Mouse (Mus musculus) retina, postnatal 7 days (tissue): ENCODE measurements at regions not wholly inside any gene's neighbourhood (a gene's known extent, or its start where the extent isn't known, plus 50 kb on each side); places are given as distances from the start of the nearest gene placed in this dataset.

Experiments used
- DNase-seq: peaks from one replicate; pipeline ENCODE4 v3.0.0-alpha.2; 2012; ENCODE audit warnings: low read depth, low spot score

DNA sequence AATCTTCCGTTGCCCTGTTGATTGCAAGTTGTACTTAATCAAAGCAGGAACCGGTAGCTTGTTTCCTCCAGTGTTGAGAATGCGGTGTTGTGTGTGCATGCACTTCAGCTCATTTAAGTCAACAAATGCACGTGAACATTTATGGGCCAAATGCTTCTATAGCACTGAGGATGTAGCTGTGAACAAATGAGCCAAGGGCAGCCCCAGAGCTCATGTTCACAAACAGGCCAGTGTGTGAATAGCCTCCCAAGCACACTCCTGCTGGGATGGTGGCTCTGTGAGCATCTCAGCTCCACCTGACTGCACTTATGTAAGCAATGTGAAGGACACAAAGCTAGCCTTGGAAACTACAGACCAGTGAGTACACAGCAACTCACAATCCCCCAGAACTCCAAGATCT lies 183.9 kb upstream of the Sox2 start:
- DNase-seq: no peak

DNA sequence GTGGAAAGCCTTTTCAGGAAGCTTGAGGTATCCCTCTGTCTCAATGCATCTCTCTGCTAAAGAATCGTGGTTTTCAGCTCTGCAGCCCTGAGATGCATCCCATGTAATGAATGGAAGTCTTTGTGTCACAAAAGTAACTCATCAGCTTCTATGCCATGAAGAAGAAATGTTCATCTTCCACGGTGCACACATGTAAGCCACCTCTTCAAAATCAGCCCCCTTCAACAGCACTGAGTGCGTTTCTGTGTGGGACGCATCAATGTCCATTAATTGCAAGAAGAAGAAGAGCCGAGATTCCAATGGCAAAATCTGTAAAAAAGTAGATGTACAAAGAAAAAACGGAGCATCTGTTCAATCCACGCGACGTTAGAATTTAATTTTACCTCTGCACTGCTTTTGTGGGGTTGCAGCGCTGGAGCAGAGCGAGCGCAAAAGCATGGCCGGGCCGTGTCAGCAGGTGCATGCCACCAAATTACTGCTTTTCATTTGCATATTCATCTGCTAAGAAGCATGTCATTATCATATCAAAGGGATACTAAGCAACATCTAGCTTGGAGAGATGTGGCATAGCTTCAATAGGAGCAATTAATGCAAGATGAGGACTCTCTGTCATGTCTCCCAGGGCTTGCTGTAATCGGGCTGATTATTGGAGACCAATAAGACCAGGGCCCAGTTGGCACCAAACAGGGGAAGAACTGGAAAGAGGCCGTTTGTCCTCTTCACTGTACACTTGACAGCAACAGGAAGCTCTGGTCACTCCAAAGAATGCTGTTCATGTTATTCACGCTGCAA lies 185.0 kb upstream of the Sox2 start:
- no peak for DNase-seq

DNA sequence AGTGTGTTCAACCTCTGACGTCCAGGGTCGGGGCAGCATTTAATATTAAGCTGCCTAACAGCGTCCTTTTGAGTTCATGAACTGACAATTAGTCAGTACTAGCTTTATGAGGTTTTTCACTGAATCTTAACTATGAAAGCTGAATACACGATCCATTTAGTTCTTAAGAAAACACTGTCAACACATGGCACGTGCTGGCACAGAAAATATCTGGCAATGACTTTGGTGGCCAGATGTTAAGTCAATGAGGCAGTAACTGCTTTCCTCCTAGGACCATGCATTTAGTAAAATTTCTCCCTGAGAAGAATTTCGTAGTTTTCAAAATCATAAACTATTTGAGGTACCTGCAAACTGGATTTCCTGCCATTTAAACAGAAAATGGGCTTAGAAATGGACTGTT lies 191.4 kb upstream of the Sox2 start:
- DNase-seq: no peak

DNA sequence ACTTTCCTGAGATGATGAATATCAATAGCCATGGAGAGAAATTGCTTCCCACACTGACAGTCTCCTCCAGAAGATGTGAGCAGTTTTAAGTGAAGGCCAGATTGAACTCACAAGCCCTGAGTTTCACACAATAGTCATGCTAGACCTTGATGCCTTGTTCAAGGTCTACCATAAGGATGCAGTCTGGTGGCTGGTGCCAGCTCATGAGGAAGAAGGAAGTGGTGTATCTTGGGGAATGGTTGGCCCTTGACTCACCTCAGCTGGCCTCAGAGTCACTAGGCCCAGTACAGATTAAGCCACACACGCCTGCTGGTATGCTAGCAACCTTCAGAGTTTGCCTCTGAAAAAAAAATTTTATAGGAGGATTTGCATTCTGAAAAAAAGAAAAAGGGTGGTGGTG lies 192.4 kb upstream of the Sox2 start:
- DNase-seq: no peak

DNA sequence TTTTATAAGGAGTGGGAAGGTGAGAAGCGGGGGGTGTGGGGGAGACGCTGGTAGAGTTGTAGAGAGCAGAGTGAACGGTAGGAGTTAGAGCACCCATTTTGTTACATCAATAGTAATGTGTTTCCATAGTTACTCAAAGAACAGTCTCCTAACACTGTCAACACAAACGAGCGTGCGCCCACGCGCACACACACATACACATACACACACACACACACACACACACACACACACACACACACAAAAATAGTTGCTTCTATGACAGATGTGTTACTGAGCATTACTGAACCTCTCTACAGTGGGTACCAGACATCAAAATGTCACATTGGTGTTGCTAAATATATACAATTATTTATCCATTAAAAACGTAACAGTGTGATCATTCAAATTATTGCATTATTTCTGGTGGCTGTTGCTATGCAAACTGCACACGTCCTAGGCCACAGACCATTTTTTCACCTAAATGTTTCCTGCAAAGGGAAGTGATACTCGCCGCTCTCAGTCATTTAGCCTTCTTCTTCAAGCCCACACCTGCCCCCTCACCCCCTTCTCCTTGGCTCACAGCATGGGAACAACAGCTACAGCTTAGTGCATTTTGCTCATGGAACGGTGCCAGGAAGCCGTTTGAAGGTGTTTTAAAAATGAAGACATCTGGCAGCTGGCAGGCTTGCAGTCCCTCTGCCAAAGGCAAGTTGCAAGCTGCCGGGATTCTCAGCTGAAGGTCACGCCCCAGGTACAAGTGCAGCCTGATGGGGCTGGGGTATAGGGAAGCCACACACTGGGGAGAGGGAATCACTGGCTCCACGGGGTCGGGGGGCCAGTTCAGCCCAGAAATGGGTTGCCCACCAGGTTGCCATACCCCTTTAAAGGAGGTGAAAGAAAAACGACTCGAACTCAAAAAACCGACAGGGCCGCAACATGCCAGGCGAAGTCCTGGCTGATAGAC lies 193.4 kb upstream of the Sox2 start:
- DNase-seq: no peak

DNA sequence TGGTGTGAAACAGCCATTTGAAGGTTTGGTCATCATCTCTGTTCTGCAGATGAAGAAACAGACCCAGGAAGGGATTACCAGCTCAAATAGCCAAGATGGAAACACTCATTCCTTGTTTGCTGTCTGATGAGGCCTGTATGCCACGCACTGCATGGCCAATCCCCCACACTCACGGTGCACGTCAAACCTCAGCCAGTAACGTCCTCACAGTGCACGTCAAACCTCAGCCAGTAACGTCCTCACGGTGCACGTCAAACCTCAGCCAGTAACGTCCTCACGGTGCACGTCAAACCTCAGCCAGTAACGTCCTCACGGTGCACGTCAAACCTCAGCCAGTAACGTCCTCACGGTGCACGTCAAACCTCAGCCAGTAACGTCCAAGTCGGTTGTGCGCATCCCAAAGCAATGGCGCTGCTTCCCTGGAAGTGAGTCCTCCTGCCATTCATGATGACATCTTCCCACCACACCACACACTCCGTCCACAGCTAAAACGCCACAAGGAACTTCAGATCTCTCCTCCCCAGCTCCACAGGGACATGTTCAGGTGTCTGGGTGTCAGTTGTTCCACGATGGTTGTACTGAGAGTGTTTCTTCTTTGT lies 196.1 kb upstream of the Sox2 start:
- no peak for DNase-seq

DNA sequence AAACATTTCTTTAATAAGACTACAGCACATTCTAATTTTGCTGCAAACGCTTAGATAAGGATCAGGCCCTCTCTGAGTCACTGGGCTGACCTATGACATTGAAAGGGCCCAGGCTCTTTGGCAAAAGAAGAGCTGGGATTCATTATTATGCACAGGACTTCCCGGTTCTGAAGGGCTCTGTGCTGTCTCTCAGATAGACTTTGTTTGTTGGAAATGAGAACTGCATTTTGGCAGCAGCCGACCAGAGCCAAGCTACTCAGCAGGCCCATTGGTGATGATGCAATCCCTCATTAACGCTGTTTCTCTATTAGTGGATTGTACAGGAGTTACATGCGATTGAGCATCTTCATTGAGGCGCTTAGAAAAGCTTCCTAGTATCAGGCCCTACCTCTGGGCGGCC lies 204.9 kb upstream of the Sox2 start:
- DNase-seq: no peak

DNA sequence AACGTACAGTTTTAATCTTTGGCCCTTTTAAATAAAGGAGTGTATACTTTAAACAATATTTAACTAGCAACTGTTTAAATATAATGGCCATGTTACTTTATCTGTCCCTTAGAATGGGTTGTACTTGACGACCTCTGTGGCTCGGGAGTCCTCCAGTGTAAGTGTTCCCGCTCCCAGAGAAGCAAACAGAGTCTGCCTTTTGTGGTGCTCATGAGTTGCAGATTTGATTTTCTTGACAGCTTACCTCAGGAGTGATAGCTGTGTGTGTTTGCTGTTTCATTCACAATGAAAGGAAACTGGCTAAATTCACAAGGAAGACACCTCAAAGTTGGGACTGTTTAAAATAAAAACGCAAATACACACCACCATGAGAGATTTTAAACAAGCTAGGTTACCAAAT lies 205.4 kb upstream of the Sox2 start:
- DNase-seq: no peak

DNA sequence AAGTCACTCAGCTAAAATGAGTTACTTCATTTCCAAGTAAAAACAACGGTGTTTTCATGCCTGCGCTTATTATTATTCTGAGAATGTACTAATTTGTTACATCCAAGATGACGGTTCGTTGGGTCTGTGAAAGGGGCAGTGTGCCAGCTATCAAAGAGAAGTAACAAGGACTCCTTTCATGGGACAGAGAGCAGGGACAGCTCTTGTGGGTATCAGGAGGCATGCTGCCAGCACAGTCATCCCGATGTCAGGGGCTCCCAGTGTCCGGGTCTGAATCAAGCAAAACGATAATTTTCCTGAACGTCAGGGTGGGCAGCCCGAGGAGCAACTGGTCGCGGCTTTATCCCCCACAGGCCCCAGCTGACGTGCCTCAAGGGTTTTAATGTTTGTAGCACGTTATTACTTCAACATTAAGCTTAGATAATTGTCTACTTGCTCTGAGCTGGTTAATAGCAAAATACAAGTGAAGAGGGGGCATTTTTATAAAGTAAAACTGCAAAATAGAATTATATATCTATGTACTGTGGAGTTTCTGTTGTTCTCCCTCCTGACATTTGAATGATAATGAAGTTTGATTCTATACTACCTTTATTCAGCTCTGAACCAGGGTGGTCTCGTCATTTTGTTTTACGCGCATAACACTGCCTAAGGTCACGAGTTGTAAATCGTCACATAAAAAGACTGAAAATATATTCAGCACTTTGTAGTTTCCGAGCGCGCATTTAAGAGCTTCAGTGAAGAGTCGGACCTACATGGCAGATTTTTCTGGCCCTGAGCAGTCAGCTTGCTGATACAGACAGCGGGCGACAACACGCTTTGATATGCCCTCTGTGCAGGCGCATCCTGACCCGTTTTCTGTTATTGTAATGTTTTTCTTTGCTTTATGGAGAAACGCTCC lies 206.2 kb upstream of the Sox2 start:
- no peak for DNase-seq

DNA sequence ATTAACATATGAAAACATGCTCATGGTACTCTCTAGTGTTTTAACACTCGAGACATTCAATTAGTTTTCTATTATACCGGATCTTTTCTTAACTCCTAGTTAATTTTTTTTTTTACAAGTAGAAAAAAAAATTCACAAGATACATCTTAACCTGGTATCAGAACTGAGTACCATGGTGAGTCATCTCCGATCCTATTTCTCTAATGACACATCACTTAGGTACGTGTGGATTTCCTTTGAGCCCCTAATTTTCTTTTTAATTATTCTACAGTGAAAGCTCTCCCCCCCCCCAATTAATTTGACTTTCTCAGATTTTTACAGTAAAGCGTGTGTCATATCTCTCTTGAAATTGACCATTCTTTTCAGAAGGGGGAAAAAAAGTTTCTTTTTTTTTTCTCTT lies 206.9 kb upstream of the Sox2 start:
- no peak for DNase-seq

DNA sequence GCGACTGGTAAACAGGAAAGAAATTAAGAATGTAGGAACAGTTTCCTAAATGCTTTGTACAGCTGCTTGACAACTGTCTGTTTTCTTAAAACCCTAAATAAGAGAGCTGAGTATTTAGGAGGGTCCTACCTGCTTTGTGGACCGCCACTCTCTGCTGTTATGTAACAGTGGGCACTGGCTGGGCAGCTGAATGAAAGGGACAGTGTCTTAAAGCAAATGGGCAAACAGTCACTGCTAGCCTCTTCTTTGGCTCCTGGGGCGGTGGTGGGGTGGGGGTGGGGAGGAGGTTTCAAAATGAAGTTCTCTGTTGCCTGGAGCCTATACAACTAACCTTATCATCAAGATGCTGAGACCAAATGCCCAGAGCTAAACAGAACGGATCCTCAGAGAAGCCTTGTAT lies 208.4 kb upstream of the Sox2 start:
- no peak for DNase-seq

DNA sequence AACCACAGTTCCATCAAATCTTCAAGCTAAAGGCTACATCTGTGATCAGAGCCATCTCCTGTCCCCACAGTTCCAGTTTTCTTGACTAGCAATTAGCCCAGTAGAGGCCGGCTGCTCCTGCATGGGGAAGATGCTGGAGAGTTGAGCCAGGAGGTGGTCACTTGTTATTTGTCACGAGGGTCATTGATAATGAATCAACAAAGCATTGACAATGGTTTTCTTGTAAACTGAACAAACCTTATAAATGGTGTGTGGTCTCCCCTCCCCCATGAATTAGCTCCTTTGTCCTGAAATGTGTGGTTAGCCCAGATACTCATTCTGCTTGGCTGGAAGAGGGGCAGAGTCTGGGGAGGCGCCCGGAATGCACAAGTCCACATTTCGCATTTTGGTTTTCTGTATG lies 208.9 kb upstream of the Sox2 start:
- no peak for DNase-seq

DNA sequence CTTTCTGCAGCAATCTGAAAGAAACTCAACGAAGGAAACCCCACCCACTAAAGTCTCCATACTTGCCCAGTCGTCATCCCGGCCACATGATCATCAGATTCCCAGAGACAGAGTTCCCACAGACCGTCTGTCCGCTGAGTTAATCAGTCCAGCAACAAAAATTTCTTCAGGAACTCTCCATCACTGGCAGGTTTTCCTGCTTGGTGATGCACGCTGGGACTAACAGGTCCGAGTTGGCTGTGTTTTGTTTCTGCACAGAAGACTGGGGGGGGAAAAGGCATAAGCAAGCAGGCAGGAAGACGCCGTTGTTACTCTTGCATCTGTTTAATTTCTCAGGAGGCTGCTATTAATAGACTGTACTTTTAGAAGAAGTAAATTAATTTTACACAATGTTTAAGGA lies 215.3 kb upstream of the Sox2 start:
- no peak for DNase-seq

DNA sequence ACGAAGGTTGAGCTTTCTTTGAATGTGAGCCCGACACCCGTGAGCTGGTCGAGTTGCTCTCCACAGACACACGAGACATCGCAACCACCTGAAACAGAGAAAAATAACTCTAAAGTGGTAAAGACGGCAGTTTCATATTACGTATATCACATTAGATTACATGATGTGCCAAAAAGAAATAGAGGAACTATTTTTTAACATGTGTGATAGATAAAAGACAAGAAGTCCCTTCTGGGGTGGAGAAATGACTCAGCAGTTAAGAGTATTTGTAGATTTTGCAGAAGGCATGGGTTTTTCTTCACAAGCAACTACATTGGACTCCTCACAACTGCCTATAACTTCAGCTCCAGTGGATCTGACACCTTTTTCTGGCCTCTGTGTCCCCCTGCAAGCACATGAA lies 222.2 kb upstream of the Sox2 start:
- DNase-seq: no peak

DNA sequence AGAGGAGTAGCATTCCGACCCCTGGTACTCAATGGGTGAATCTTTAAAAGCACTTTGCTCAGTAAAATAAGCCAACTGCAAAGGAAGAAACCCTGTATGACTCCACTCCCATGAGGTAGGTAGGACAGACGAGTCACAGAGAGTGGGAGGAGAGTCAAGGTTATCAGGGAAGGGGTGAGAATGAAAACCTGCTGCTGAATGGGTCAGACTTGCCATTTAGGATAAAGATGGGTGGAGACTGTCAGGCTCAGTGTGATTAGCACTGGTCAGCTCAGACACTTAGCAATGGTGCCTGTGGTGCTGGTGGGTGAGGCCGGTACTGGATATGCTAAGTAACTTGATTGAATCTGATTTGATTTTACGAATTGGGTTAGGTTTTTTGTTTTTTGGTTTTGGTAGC lies 222.7 kb upstream of the Sox2 start:
- no peak for DNase-seq

DNA sequence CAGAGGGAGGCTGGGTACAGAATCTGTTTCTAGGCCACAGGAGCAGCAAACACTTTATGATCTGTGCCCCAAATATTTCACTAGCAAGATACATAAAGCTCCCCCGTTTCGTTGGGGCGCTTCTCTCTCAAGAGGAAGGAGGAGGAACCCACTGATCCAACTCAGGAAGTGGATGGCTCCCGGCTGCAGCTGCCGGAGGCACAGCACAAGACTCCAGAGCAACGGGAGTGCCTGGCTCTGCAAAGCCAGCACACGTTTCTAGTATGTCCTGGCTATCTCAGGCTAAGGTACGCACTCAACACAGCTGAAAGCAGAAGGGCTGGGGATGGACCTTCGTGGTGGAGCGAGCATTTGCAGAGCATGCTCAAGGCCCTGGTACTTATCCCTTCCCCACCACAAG lies 223.2 kb upstream of the Sox2 start:
- DNase-seq: no peak

DNA sequence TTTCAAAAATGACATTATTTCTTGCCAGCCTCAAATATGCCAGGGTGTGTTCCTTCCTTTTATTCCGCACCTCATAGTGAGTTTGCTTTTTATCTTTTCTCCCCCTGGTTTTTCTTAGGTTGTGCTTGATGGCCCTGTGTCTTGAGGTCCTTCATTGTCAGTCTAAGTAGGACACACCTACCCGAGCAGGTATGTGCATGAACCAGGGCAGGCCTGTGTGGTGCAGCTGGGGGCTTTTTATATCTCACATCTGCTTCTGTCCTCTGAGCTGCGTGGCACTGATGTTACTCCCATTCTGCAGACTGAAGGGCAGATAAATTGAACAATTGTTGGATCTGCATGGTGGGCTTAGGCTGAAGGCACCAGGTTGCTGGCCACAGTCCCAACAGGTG lies 238.3 kb upstream of the Sox2 start:
- no peak for DNase-seq

DNA sequence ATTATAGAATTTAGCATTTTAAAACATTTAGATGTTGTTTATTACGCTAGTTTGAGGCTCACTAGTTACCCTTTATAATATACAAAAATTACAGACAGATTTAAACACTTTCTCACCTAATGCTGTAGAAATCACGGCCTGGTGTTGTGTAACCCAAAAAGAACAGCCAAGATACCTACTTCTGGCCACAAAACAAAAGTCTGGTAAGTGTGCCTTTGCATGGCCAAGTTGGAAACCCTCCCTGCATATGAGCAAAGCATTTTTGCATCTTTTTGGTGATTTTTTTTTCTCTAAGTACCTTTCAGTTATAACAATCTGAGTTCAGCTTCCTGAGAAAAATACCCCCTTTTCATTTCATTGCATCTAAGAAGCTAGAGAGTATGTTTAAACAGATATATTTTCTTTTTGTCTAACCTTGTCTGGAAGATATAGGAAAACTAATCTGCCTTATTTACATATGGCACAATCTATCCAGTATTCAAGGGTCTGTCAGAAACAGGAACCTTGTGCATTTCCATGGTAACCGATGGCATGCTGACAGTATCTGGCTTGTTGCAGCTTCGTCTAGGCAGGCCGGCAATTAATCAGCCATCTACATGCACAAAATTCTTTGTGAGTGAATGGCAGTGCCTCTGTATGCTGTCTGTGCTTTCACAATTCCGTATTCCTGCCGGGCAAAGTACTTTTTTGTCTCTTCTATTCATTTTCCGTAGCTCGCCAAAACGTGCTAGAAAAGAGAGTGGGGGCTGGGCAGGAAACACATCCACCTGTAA lies 238.9 kb upstream of the Sox2 start:
- no peak for DNase-seq

DNA sequence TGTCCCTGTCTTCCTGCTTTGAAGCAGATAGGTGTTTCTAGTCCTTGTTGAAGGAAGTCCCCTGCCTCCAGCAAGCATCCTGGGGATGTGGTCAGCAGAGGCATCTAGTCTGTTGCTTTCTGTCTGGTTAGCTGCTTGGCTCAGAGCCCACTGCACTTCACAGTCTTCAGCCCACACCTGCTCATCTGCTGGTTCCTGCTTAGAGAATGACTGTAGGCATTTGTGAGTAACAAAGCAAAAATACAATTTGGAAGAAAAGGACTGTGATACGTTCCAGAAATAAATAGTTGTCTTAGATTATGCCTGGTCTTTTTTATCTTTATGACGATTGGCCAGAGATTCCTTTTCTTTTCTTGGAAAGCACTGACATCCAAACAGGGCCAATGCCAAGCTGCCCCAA lies 246.6 kb upstream of the Sox2 start:
- no peak for DNase-seq

DNA sequence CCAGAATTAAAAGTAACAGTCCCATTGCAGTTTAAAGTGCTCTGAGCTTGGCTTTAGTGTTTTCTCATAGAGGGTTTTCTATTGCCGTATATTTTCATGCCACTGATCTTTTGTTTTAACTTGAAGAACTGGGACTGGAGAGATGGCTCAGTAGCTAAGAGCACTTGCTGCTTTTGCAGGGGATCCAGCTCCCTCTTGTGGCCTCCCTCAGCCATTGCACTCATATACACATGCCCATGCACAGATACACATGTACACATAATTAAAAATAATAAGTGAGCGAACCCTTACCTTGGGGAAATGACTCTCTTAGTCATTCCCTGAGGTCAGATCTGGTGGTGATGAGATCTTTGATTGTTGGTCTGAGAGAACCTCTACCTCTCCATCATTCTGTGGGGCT lies 258.9 kb upstream of the Sox2 start:
- no peak for DNase-seq

DNA sequence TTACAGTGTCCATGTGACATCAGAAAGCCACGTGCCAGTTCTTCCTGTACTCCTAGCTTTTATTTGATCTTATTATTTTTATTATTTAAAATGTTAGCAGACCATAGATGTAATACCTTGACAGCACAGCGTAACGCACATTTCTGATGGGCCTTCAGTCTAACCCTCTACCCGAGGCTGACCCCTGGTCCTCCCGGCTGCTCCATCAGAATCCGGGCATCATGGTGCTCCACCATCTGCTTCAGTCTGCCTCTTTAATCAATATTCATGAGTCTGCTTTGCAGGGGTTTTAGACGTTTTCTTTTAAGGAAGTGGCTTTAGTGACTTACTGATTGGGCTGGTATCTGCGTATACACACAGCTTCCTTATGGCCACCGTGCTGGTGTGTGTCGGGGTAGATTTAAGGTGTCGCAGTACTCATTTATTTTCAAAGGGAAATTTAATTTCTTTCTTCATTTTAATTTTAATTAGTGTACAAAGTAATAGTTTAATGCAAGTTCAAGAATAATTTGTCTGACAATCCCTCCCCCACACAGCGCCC lies 265.2 kb upstream of the Sox2 start:
- DNase-seq: no peak
